Mouse (Mus musculus): ENCODE results near the gene Wdr86.
A peak's percentile ranks its signal among the peaks of the same experiment; 100 is the strongest.

- peak; percentile 24; the same call in 1 of the 2 replicates for TF ChIP-seq POLR2A (IDR thresholded peaks at IDR 0.05; ENCODE audit: low read depth, low read length)
- no peak for TF ChIP-seq CTCF (IDR thresholded peaks at IDR 0.05; ENCODE audit: extremely low read depth, insufficient read length, insufficient replicate concordance, low read depth, low read length)
These were observed at the start of gene Wdr86 for GRCm38 (mm10) chr5:24730488-24730871.

Data from small intestine, adult 2 months (tissue).